Mouse (Mus musculus): ENCODE data around the gene Fahd1. TPM values are rescaled to one million over a fixed set of nuclear protein-coding genes. Genes with fewer than 3 reads are reported as not detected.

The Fahd1 gene
- total RNA-seq, 2 experiments from 2014 or later, result 11.4 to 13.7 TPM

- peak; percentile 26; the same call in 1 of the 2 replicates for ATAC-seq (replicated peaks; ENCODE audit: poor library complexity, severe bottlenecking)
These were observed 1.4 kb upstream of the Fahd1 start for GRCm38 (mm10) chr17:24851381-24852125.

GRCm38 (mm10) chr17:24850773-24851127, 586 bp upstream of the Fahd1 start:
- ATAC-seq (replicated peaks; ENCODE audit: poor library complexity, severe bottlenecking), result no peak

GRCm38 (mm10) chr17:24849733-24850064, 465 bp downstream of the Fahd1 start:
- ATAC-seq (replicated peaks; ENCODE audit: poor library complexity, severe bottlenecking), result no peak; the same call in 1 of the 2 replicates

GRCm38 (mm10) chr17:24848600-24849031, 1.5 kb downstream of the Fahd1 start:
- ATAC-seq (replicated peaks; ENCODE audit: poor library complexity, severe bottlenecking), result no peak

GRCm38 (mm10) chr17:24847386-24847785, 2.8 kb downstream of the Fahd1 start:
- no peak for ATAC-seq (replicated peaks; ENCODE audit: poor library complexity, severe bottlenecking)

GRCm38 (mm10) chr17:24844525-24844924, 5.6 kb downstream of the Fahd1 start:
- no peak for ATAC-seq (replicated peaks; ENCODE audit: poor library complexity, severe bottlenecking)

- 0 out of 2 replicates have a peak, but pooled peaks have one; percentile 17 for ATAC-seq (replicated peaks; ENCODE audit: poor library complexity, severe bottlenecking)
These were observed 7.5 kb downstream of the Fahd1 start for GRCm38 (mm10) chr17:24842631-24843030.

- peak; percentile 56 for ATAC-seq (replicated peaks; ENCODE audit: poor library complexity, severe bottlenecking)
These were observed 9.0 kb downstream of the Fahd1 start for GRCm38 (mm10) chr17:24841133-24841532.

GRCm38 (mm10) chr17:24840341-24840740, 9.8 kb downstream of the Fahd1 start:
- ATAC-seq (replicated peaks; ENCODE audit: poor library complexity, severe bottlenecking), result no peak

- no peak for ATAC-seq (replicated peaks; ENCODE audit: poor library complexity, severe bottlenecking)
These were observed 10.3 kb downstream of the Fahd1 start, which contains the start of gene Hagh for GRCm38 (mm10) chr17:24839842-24840241. Hagh (plus strand) TSS chr17:24840143.

GRCm38 (mm10) chr17:24821351-24822280, 28.5 kb downstream of the Fahd1 start:
- ATAC-seq (replicated peaks; ENCODE audit: poor library complexity, severe bottlenecking), result no peak

- no peak for ATAC-seq (replicated peaks; ENCODE audit: poor library complexity, severe bottlenecking)
These were observed 30.7 kb downstream of the Fahd1 start for GRCm38 (mm10) chr17:24819469-24819868.

GRCm38 (mm10) chr17:24818172-24818571, 32.0 kb downstream of the Fahd1 start:
- no peak for ATAC-seq (replicated peaks; ENCODE audit: poor library complexity, severe bottlenecking)

- no peak for ATAC-seq (replicated peaks; ENCODE audit: poor library complexity, severe bottlenecking)
These were observed 32.7 kb downstream of the Fahd1 start for GRCm38 (mm10) chr17:24817503-24817902.

- ATAC-seq (replicated peaks; ENCODE audit: poor library complexity, severe bottlenecking), result no peak
These were observed 34.9 kb downstream of the Fahd1 start for GRCm38 (mm10) chr17:24815256-24815655.

GRCm38 (mm10) chr17:24812215-24812614, 37.9 kb downstream of the Fahd1 start:
- no peak for ATAC-seq (replicated peaks; ENCODE audit: poor library complexity, severe bottlenecking)

GRCm38 (mm10) chr17:24811211-24811610, 39.0 kb downstream of the Fahd1 start:
- ATAC-seq (replicated peaks; ENCODE audit: poor library complexity, severe bottlenecking), result no peak

- peak; percentile 94 for ATAC-seq (replicated peaks; ENCODE audit: poor library complexity, severe bottlenecking)
These were observed 45.9 kb downstream of the Fahd1 start, which contains the start of gene Meiob for GRCm38 (mm10) chr17:24803952-24804951. Meiob (plus strand) TSS chr17:24804289.

- ATAC-seq (replicated peaks; ENCODE audit: poor library complexity, severe bottlenecking), result no peak
These were observed 49.6 kb downstream of the Fahd1 start for GRCm38 (mm10) chr17:24800524-24800923.

- ATAC-seq (replicated peaks; ENCODE audit: poor library complexity, severe bottlenecking), result no peak
These were observed 50.7 kb downstream of the Fahd1 start for GRCm38 (mm10) chr17:24799476-24799875.

Measured in granulocyte monocyte progenitor cell, adult 5-6 weeks (primary cell).